Mouse (Mus musculus) cerebral cortex, adult 2 months (tissue): ENCODE data around the gene Gucy2d.

ENCODE experiments used
- WGBS: fragments of 180-500 bp; shearing (Covaris S2); methylation state at CpG from one replicate; pipeline ENCODE4 v1.1.7; 2018; 5-methylcytosine and 5-hydroxymethylcytosine counted together

Gucy2d gene

DNA sequence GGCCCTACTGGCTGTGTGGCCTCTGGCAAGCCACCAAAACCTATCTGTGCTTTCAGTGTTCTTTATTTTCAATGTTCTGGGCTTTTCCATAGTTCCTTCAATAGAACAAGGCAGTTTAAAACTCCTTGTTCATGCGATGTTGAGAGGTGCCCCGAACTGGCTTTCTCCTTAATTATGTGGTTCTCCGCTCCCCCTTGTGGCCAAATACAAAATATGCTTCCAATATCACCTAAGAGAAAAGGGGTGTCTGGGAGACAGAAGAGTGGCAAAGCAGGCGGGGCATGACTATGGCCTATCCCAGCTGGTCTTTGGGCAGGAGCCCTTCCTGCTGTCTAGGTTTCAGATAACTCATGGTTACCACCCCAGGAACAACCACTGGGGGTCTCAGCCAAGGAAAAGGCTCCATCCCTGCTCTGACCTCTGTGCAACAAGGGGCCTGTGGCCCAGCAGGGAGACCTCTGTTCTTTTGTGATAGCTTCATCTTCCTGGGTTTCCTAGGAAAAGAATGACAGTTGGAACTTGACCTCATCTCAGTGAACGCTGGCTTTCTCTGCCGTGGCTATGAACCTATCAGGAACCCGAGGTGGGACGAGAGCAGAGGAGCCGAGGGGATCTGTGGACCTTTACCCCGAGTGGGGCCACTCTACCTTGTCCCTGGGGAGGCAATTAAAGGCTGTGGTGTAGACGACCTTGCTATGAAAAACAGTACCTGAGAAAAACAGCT is 7.5 kb downstream of the Gucy2d start:
- WGBS = 65% methylated on average over 11 of the region's 11 CpGs

DNA sequence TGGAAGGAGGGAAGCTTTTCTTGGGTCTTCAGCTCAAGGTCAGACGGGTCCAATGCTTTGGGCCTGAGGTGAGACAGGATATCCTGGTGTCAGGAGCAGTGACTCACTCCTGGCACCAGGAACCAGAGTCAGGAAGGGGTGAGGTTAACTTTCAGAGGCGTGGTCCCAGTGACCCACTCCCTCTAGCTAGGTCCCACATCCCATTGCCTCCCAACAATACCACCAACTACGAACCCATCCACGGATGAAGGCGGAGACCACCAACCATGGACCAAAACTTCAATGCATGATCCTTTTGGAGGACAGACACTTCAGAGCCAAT is 8.1 kb downstream of the Gucy2d start:
- 91% methylated on average over 5 of the region's 5 CpGs for WGBS

DNA sequence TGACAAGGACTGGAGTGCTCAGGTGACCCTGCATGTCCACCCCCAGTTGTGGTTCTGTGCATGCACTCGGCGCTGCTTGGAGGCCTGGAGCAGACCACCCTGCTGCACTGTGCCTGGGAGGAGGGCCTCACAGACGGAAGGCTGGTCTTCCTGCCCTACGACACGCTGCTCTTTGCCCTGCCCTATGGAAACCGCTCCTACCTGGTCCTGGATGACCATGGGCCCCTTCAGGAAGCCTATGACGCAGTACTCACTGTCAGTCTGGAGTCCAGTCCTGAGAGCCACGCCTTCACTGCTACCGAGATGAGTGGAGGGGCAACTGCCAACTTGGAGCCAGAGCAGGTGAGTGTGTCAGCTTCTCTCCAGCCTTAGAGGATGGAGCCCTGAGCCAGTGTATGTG is 9.5 kb downstream of the Gucy2d start:
- WGBS = 92% methylated on average over 9 of the region's 9 CpGs

DNA sequence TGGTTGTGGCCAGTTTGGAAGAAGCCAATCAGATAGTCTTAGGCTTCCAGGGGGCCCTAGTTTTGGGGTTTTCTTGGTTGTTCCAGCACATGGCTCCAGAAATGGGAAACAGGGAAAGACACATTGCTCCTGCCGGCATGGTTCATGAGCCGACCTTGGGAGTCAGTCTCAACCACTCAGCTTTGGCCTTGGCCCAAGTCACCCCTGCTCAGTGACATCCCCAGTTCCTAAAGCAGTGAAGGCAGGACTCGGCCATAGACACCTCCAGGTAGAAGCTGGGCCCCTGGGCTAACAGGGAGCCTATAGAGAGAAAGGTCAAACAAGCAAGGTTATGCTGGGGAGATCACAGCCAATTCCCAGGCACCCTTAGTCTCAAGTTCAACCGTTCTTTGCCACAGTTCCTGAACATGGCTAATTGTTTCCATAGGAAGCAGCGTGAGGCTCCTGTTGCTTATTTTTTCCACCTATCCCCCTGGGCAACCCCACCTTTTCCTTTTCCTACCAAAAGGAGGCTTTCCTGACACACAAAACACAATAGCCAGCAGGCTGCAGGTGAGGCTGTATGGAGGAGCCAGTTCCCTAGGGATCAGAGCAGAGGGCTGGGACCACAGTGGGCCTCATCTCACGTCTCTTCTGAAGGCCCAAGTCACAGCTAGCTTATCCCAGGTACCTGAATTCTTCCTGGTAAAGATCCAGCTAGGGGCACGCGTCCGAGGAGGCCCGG is 14.3 kb downstream of the Gucy2d start:
- 81% methylated on average over 10 of the region's 10 CpGs for WGBS

DNA sequence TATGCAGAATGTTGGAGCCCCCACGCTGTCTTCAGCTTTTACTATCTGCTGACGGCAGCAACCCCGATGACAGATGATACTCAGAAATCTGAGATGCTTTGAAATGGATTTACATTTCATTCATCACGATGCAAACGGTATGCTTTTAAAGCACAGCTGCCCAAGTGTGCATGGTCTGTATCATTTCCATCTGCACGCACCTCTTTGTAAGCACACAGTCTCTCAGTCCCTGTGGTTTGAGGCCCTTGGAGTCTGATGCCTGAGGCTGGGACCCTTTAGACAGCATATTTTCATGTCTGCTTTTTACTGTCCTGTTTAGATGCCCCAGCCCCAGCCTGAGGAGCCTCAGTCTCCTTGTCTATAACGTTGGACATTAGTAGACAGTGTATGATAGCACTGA is 20.1 kb downstream of the Gucy2d start:
- 79% methylated on average over 7 of the region's 7 CpGs for WGBS

DNA sequence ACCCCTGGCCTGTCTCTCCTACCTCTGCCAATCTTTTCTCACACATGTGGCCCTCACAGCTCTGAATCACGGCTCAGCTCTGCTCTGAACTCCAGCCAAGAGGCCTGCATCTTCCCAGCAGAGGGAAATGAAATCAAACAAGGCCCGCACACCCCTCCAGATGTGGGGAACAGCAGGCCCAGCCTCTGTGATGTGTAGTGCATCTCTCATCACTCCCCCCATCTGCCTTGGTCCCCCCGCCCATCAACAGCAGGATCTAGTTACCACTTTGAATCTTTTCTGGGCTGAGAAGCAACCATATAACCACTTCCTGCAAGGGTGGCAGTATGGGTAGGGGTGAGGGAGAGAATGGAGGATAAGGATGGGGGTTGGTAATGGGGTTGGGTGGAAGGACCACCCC is 28.9 kb downstream of the Gucy2d start:
- WGBS = 69% methylated on average over 3 of the region's 3 CpGs

DNA sequence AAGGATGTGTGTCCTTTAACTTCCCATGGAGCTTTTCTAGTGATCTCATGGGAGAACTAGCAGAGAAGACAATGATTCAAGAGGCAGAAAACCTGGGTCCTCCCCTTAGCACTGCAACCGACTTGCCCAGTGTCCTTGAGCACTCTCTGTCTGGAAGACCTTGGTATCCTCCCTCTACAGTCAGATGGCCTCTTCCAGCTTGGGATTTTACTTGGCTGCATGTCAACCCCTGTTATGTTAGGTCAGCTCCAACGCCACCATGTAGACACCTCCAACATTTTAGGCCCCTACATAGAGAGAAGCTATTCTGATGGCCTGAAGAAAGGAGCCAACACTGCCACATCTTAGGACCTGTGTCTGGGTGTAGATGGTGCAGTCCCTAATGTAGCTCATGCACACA is 32.3 kb downstream of the Gucy2d start:
- 81% methylated on average over 2 of the region's 2 CpGs for WGBS

DNA sequence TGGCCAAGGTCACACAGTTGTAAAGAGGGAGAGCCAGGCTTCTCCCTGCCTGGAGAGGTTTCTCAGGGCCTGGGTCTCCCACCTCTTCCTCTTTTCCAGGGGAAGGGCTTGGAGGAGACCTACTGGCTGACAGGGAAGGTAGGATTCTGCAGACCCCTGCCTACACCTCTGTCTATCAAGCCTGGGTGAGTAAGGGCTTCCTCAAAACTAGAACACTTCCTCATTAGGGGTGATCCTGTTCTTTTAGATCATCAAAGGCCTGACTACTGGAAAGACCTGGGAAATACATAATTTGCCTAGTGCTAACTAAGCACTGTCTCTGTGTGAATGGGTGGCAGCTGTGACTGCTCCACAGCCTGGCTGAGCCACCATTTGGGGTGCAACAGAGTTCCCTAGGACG is 34.3 kb downstream of the Gucy2d start:
- WGBS = 93% methylated on average over 1 of the region's 1 CpGs

DNA sequence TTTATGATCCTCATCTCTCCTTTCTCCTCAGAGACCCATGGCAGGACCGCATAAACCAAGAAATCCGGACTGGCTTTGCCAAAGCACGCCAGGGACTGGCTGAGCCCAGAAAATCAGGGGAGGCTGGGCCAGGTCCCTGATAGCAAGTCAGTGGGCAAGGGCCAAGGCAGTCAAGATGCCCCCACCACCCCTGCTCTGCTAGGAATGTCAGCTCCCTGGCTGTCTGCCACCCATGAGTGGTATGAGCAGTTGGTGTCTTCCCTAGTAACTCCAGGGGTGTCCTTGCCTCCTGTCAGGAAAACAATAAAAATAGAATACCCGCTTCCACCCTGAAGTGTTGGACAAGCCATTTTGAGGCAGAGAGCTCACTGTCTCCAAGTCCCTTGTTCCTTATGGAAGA is 36.9 kb downstream of the Gucy2d start:
- WGBS = 75% methylated on average over 4 of the region's 4 CpGs

DNA sequence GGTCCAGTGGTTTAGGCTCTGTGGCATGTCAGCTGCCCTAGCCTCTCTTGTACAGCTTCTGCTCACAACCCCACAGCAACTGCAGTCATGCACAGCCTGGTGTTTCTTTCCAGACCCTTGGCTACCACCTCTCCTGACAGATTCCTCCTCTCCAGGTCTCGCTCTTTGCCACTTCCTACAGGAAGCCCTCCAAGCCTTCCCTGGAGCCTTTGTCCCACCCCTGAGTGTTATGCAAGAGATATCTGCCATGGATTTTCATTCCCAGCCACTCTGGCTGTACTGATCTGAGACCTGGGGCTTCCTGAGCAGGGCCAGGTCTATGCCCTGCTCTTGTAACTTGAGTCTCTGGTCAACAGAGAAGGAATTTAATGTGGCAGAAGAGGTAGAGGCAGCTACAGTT is 40.3 kb downstream of the Gucy2d start:
- WGBS = 100% methylated on average over 1 of the region's 1 CpGs

DNA sequence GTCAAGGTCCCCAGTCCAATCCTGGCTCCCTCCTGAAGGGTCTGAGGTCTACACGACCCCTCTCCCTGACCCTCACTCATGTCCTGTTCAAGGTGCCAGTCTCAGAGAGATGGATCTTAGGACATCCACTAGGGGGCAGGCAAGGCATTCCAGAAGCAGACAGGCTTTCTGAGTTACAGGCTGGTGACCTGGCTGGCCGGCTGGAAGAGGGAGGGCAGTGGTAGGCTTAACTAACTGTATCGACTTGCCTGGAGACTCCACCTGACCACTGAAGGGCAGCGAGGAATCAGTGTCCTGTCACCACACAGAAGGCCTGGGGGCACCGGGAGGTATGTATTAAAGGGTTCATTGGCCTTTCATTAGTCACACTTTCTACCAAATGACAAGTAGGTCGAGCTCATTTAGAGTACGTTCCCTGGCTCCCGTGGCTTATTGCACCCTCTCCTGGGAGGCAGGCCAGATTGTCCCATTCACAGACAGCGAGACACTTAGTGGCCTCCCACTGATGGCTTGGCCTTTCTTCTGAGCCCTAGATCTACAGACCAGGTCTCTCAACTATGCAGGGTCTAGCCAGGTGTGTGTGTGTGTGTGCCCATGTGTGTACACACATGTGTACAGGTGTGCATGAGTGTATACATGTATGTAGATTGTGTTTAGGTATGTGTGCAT is 41.0 kb downstream of the Gucy2d start:
- 14% methylated on average over 9 of the region's 9 CpGs for WGBS

DNA sequence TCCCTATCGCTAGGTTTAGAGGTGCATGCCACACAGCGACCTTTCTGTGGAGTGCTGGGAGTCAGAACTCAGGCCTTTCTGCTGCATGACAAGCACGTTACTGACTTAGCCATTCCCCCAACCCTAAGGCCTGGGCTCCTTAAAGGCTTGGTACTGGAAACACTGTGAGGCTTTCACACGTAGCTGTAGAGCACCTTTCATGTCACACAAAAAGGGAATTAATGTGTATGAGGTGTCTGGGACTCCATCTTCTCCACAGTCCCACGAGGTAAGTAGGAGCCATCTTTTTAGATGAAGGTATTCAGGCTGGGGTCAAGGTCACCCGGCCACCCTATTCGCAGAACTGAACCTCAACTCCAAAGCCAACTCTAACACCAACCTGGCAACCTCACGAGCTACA is 41.6 kb downstream of the Gucy2d start:
- WGBS = 90% methylated on average over 8 of the region's 8 CpGs

DNA sequence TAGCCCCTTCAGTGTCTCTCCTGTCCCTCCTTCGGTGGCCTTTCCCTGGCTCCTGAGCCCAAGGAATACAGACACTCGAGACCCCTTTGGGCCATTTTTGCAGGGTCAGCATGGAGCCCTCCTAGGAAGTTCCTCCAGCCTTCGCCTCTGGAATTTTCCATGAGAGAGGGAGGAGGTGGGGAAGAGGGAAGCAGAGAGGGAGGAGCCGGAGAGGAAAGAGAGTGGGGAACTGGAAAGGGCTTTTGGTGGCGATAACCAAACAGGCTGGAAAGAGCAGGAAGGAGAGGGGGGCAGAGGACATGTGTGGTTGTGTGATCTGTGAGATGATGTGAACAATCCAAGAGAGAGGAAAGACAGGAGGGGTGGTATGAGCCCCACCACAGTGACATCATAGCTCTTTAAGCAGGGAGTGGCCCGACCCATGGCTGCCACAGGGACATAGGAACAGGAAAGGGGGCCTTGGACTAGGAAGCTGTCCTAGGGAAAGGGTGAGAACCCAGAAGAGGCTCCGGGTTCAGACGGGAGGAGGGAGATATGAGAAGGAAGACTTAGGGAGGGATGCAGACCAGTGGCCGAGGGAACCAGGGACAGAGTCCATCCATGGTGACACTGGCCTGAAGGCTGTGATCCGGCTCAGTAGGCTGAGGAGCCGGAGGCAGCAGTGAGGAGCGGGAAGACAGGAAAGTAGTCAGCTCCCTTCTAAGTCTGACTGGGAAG is 42.5 kb downstream of the Gucy2d start:
- WGBS = 82% methylated on average over 12 of the region's 12 CpGs

DNA sequence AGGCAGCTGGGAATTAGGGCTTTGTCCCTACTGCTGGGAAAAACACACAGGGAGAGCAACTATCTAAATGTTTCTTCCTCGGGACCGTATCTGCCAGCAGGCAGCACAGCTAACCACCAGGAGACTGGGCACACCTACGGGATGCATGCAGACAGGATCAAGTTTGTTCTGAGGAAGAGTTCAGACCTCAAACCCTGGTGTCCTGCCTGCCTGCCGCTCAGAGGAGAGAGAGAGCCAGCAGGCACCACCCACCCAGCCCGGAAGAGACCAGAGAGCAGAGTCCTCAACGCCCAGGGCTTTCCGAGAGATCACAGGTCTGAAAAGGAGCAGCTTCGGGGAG is 43.0 kb downstream of the Gucy2d start:
- 58% methylated on average over 8 of the region's 8 CpGs for WGBS

DNA sequence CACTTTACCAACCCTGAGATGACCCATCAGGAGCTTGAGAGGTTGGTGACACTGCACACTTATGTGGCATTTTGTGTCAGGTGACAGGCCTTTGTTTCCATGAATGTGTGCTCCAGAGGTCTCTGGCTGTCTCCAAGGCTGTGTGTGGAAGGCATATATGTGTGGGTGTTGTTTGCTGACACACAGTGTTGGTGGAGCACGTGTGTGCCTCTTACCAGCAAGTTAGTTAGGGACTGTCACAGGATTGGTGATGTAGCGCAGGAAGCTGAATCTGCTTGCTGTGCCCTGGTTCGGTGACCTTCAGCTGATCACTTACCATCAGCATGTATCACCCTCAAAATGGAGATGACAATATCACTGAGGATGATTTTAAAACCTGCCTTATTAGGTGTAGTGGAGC is 44.7 kb downstream of the Gucy2d start:
- 75% methylated on average over 3 of the region's 3 CpGs for WGBS

DNA sequence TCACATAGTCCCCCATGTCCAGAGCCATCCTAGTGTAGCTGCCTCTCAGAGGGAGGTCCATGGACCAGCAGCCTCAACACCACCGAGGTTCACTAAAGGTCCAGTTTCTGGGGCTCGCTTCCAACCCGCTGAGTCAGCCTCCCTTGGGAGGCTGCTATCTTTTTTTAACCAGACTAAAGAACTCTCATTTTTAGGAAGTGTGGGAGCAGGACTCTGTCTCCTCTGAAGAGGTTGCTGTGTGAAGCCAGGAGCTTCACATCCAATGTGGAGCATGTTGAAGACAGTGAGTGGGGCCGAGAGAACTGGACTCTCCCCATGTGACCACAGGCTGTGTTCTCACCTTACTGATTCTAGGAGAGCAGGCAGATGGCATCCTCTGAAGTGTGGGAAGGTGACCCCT is 45.3 kb downstream of the Gucy2d start:
- 43% methylated on average over 4 of the region's 4 CpGs for WGBS

DNA sequence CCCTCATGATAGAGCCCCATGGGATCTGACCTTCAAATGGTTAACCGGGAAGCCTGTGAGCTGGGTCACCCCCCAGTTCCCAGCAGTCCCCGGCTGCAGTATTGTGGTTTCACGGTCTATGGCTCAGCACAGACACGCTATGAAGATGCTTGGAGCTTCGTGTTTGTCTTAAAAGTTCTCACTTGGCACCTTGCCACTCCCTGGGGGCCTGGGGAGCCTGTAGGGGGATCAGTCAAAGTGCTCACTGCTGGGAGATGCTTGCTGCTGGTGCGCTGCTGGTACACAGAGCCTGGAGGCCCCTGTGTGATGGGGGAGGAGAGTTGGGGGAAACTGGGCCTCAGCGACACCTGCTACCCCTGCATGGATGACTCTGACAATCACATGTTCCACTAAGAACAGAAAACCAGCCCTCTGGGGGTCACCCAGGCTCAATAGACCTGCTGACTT is 46.3 kb downstream of the Gucy2d start:
- WGBS = 78% methylated on average over 7 of the region's 7 CpGs

DNA sequence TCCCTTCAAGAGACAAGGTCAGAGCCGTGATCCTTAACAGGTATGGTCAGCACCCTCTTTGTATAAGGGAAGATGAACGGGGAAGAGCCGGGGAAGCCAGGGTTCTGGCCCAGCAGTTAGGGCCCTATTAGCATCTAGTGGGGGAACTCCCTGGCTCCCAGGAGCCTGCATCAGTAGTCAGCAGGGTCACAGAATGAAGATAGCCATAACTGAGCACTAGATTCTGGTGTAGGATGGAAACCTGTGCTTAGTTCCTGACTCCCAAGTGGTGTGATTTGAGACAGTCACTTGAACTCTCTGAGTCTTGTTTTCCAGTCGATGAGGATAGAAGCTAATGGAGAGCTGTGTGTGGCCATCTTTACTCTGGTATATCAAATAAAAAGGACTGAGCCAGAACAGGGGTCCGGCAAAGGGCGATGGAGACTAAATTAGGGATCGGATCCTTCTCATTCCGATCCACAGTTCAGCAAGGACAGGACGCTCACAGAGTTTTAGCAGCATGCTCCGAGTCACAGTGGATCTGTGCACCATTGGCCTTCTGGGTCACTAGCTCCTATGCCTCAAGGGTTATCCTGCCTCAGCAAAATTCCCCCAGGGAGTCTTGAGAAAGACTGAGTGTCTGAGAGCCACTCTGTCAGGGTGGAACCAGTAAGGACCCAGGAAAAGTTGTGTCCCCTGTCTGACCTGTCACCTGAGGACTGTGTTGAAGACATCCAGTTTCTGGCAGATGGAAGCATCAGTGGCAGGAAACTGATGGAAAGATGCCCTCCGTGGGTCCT is 47.2 kb downstream of the Gucy2d start:
- 95% methylated on average over 11 of the region's 11 CpGs for WGBS

DNA sequence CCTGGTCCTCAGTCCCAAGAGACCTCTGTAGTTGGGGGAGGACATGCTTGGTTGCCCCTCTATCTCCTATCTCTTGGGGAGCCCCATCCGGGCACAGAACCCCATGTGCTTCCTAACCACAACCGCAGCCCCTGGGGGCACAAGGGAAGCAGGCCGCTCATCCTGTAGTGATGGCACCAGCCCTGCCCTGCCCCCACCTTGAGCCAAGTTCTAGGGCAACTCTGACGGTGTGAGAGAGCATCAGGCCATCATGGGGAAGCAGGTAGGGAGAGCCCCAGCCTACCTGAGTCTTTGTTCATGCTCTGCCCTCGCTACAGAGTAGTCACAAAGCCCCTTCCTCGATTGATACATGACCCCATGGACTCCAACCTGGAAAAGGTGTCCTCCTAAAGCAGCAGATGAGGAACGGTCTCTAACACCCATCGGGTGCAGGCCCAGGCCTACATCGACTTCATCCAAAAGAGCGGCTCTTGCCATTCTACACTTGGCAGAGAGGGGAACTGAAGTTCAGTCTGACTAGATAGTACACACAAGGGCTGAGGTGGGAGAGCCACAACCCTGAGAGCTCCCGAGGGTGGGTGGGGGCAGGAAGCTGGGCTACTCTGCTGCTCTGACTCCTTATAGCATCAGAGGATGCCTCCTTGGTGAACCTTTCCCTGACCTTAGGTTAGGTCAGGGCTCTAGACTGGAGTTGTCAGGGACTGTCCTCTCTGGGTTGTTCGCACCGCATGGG is 48.3 kb downstream of the Gucy2d start:
- WGBS = 91% methylated on average over 13 of the region's 13 CpGs

DNA sequence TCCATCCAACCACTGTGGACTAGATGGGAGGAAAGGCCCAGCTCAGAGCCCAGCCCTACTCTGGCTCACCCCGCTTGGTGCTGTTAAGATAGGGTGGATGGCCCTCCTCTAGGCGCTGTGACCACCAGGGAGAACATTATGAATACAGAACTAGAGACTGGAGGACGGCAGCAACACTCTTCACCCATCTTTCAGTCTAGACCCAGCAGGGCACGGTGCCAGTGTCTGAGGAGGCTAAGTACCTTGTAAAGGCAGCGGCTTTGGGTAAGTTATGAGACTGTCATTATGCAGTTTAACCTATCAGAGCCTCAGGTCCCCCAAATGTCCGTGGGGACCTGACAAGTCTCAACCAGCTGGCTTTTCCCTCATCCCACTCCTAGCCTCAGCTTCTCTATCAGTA is 48.9 kb downstream of the Gucy2d start, which contains the start of gene Lrrc32:
TSS of gene Lrrc32 (plus strand) at position 153 of the 400 bp plus-strand sequence.
- 63% methylated on average over 6 of the region's 6 CpGs for WGBS

DNA sequence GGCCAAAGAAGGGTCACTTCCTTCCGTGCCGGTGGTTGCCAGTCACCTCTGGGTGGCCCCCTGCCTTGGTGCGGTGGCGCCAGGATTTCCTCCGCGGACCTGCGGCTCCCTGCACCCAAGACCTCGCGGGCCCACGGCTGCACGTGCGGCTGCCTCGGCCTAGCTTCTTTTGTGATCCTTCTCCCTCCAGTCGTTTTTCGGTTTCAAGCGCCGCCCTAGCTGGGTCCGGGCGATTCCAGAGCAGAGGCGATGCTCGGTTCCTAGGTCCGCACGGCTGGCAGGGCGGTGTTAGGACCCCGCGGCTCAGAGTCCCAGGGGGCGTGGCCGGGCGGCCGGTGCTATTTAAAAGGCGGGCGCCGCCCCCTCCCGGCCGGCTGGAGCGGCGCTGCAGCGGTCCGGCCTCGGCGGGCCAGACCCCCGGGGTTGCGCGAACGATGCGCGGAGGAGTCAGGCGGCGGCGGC is 49.4 kb downstream of the Gucy2d start:
- WGBS = 1% methylated on average over 50 of the region's 50 CpGs
